Mouse (Mus musculus): ENCODE measurements around the gene Tlnrd1. TPM values are rescaled to one million over a fixed set of nuclear protein-coding genes. Genes with fewer than 3 reads are reported as not detected.
"Not testable (repeated sequence)": the region's sequence is repeated elsewhere in the genome, so short reads cannot be mapped to it uniquely, and the experiment has no call there.

Gene Tlnrd1
- 1 to 10 TPM; 8.3 TPM for total RNA-seq (2021)
- long read RNA-seq, experiment 1, full-length matches to known transcripts: 13 of 13 reads
- long read RNA-seq, experiment 1, partial matches to known transcripts: 0 of 13 reads
- long read RNA-seq, experiment 1, other reads (novel, unspliced or antisense): 0 of 13 reads
- long read RNA-seq, experiment 2, full-length matches to known transcripts: 9 of 9 reads
- long read RNA-seq, experiment 2, partial matches to known transcripts: 0 of 9 reads
- long read RNA-seq, experiment 2, other reads (novel, unspliced or antisense): 0 of 9 reads

- peak; percentile 90 to 95 for DNase-seq
These were observed at the start of gene Tlnrd1, which contains the start of gene Mesd for GRCm38 (mm10) chr7:83884021-83884658. Gene Tlnrd1, minus strand, starts transcription at chr7:83884305. Gene Mesd, plus strand, starts transcription at chr7:83884466.

- DNase-seq: no peak
These were observed 37.5 kb upstream of the Tlnrd1 start for GRCm38 (mm10) chr7:83921637-83922036.

- DNase-seq: no peak
These were observed 36.1 kb upstream of the Tlnrd1 start for GRCm38 (mm10) chr7:83920241-83920640.

GRCm38 (mm10) chr7:83914566-83914965, 30.5 kb upstream of the Tlnrd1 start:
- peak; percentile 72 to 93 for DNase-seq

- no peak for DNase-seq
These were observed 29.9 kb upstream of the Tlnrd1 start for GRCm38 (mm10) chr7:83913995-83914394.

GRCm38 (mm10) chr7:83913405-83913932, 29.4 kb upstream of the Tlnrd1 start:
- no peak for DNase-seq

- DNase-seq: no peak
These were observed 27.8 kb upstream of the Tlnrd1 start for GRCm38 (mm10) chr7:83911909-83912308.

GRCm38 (mm10) chr7:83904831-83905230, 20.7 kb upstream of the Tlnrd1 start:
- DNase-seq: no peak

- no peak for DNase-seq
These were observed 18.4 kb upstream of the Tlnrd1 start for GRCm38 (mm10) chr7:83902296-83903145.

GRCm38 (mm10) chr7:83901425-83901824, 17.3 kb upstream of the Tlnrd1 start:
- no peak for DNase-seq

- no peak for DNase-seq
These were observed 16.4 kb upstream of the Tlnrd1 start for GRCm38 (mm10) chr7:83900519-83900918.

GRCm38 (mm10) chr7:83898267-83898666, 14.2 kb upstream of the Tlnrd1 start:
- DNase-seq: no peak

GRCm38 (mm10) chr7:83896077-83896740, 12.1 kb upstream of the Tlnrd1 start:
- no peak for DNase-seq

- no peak for DNase-seq
These were observed 10.2 kb upstream of the Tlnrd1 start for GRCm38 (mm10) chr7:83894348-83894747.

GRCm38 (mm10) chr7:83892333-83892669, 8.2 kb upstream of the Tlnrd1 start:
- DNase-seq: no peak

- DNase-seq: peak; percentile 100
These were observed 7.6 kb upstream of the Tlnrd1 start for GRCm38 (mm10) chr7:83891433-83892332.

- not testable (repeated sequence) for DNase-seq
These were observed 5.8 kb upstream of the Tlnrd1 start for GRCm38 (mm10) chr7:83889946-83890345.

GRCm38 (mm10) chr7:83889383-83889782, 5.3 kb upstream of the Tlnrd1 start:
- peak; percentile 76 to 80 for DNase-seq

- no peak for DNase-seq
These were observed 2.4 kb upstream of the Tlnrd1 start for GRCm38 (mm10) chr7:83886366-83887129.

GRCm38 (mm10) chr7:83885835-83886234, 1.7 kb upstream of the Tlnrd1 start:
- DNase-seq: no peak

All from heart, adult 18-20 months (tissue).